Mouse (Mus musculus) midbrain, embryonic 15.5 days (tissue): Measurements from ENCODE around the gene Ube3b. TPM values are rescaled to one million over a fixed set of nuclear protein-coding genes. Genes with fewer than 3 reads are reported as not detected.

ENCODE experiments used
- ATAC-seq: fragments of 200-750 bp; cut with Nextera tagmentation; replicated peaks from 2 replicates; pipeline ENCODE4 v1.8.0; 2017; ENCODE audit warnings: moderate TSS enrichment
- H3K27ac ChIP-seq: fragments of 300-500 bp; sonication (generic); 2 replicates; pipeline ENCODE4 v1.5.1; 2015; ENCODE audit warnings: mild to moderate bottlenecking, inconsistent platforms
- H3K27me3 ChIP-seq: fragments of 300-500 bp; sonication (generic); replicated peaks from 2 replicates; pipeline ENCODE4 v1.6.1; 2015; ENCODE audit warnings: inconsistent platforms
- H3K36me3 ChIP-seq: fragments of 300-500 bp; sonication (generic); replicated peaks from 2 replicates; pipeline ENCODE4 v1.6.1; 2015; ENCODE audit warnings: inconsistent platforms
- H3K4me1 ChIP-seq: fragments of 300-500 bp; sonication (generic); 2 replicates; pipeline ENCODE4 v1.6.1; 2015; ENCODE audit warnings: inconsistent platforms
- H3K4me2 ChIP-seq: fragments of 300-500 bp; sonication (generic); 2 replicates; pipeline ENCODE4 v1.6.1; 2015; ENCODE audit warnings: inconsistent platforms, mild to moderate bottlenecking, moderate library complexity
- H3K4me3 ChIP-seq: fragments of 300-500 bp; sonication (generic); 2 replicates; pipeline ENCODE4 v1.5.1; 2015; ENCODE audit warnings: mild to moderate bottlenecking, inconsistent platforms
- H3K9ac ChIP-seq: fragments of 300-500 bp; sonication (generic); 2 replicates; pipeline ENCODE4 v1.6.1; 2015; ENCODE audit warnings: mild to moderate bottlenecking, inconsistent platforms
- H3K9me3 ChIP-seq: fragments of 300-500 bp; sonication (generic); 2 replicates; pipeline ENCODE4 v1.6.1; 2016; ENCODE audit warnings: inconsistent platforms
- WGBS: fragments of 180-500 bp; shearing (Covaris S2); methylation state at CpG from one replicate; pipeline ENCODE4 v1.1.7; 2015; ENCODE audit warnings: mixed read lengths; 5-methylcytosine and 5-hydroxymethylcytosine counted together
- microRNA-seq: library from miRNA; unstranded; fragments of <30 nt; microRNA quantifications from one replicate; pipeline ENCODE4, GENCODE M21; 2016
- polyA plus RNA-seq: library from polyadenylated mRNA; unstranded; fragments of >200 nt; fragmentation: Nextera tagmentation; extraction: Ambion mirVana; gene quantifications from 2 replicates; pipeline ENCODE4 v1.2.1, GENCODE M21; 2015

Gene Ube3b
- polyA plus RNA-seq, 1 experiment from 2014 or later: 41.3 TPM

DNA sequence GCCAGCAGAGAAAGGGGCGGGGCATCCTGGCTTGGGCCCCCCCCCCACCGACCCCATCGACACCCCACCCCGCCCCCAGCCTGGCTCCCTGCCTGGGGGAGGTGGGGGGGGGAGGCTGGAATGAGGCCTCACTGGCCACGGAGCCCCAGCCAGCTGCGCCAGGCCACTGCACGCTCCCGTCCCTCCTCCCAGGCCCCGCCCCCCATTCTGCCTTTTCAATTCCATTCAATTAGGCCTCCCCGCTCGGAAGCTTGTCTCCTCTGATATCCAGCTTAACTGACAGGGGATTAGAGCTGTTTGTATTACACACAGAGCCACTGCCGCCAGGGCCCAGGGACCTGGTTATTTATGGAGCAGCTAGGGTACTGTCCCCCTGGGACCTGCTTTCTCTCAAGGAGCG lies 87.0 kb downstream of the Ube3b start:
- Histone ChIP-seq H3K4me2 (peak overlapping the region; percentile 54), H3K4me1 (peaks cover 31% of the 10 kb centered on the region), H3K27ac (peak overlapping the region; percentile 84), H3K4me3 (peak overlapping the region; percentile 28), H3K36me3 (no peaks in the 10 kb centered on the region), H3K27me3 (0 out of 2 replicates have a peak, but pooled peaks cover 5% of the 10 kb centered on the region), H3K9me3 (no peaks in the 10 kb centered on the region), H3K9ac (peak overlapping the region; percentile 36; the same call in 1 of the 2 replicates)
- ATAC-seq: peak; percentile 80
- WGBS: under 1% methylated on average over 9 of the region's 13 CpGs

DNA sequence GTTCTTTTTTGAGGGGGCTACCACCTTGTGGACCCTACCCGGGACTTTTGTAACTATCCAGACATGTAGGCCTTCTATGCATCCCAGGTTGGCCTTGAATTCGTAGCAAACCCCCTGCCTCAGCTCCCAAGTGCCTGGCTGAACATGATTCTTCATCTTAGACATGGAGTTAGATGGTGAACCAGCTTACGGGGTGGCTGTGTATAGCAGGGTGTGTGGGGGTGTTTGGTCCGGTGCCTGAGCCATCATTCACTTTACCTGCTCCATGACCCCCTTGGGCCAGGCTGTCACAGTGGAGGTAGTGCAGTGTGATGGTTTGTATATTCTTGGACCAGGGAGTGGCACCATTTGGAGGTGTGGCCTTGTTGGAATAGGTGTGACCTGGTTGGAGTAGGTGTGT lies 87.6 kb downstream of the Ube3b start:
- Histone ChIP-seq H3K36me3 (no peaks in the 10 kb centered on the region), H3K27ac (peak overlapping the region; percentile 84), H3K9ac (0 out of 2 replicates have a peak overlapping the region, but pooled peaks have one; percentile 36), H3K4me1 (peaks cover 31% of the 10 kb centered on the region), H3K9me3 (no peaks in the 10 kb centered on the region), H3K27me3 (0 out of 2 replicates have a peak, but pooled peaks cover 2% of the 10 kb centered on the region), H3K4me2 (peak overlapping the region; percentile 54), H3K4me3 (no peak overlapping the region)
- WGBS: 34% methylated on average over 4 of the region's 4 CpGs
- peak; percentile 51; the same call in 1 of the 2 replicates for ATAC-seq

DNA sequence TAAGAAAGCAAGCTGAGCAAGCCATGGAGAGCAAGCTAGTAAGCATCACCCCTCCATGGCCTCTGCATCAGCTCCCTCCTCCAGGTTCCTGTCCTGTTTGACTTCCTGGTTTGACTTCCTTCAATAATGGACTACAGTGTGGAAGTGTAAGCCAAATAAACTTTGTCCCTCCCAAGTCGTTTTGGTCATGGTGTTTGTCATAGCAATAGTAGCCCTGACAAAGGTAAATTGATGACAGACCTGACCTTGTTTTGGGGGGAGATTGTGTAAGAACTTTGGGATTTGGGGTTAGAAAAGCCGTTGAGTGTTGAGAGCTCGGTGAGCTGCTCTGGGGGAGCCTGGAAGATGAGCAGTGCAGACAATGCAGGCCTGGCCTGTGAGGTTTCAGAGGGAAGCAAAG lies 90.0 kb downstream of the Ube3b start:
- no peak overlapping the region for H3K4me2 ChIP-seq
- H3K27me3 ChIP-seq: 0 out of 2 replicates have a peak, but pooled peaks cover 2% of the 10 kb centered on the region
- ATAC-seq: no peak
- no peaks in the 10 kb centered on the region for H3K36me3 ChIP-seq
- H3K4me3 ChIP-seq: no peak overlapping the region
- H3K4me1 ChIP-seq: peaks cover 43% of the 10 kb centered on the region
- no peak overlapping the region for H3K9ac ChIP-seq
- H3K9me3 ChIP-seq: no peaks in the 10 kb centered on the region
- no peak overlapping the region for H3K27ac ChIP-seq
- WGBS: 82% methylated on average over 3 of the region's 3 CpGs

Small RNAs within 50 kb of the gene (microRNA-seq; reads per million reads assigned to microRNA genes)
- gene Mir7027: not detected

Other genes starting within 250 kb of the Ube3b start
- 5.0 and 5.8 TPM in 2 replicates for gene Acacb, start 234.1 kb upstream of the Ube3b start, polyA plus RNA-seq
- gene Foxn4, start 106.8 kb upstream of the Ube3b start, polyA plus RNA-seq: 0.88 and 0.89 TPM in 2 replicates
- gene Myo1h, start 91.4 kb upstream of the Ube3b start, polyA plus RNA-seq: 0.69 and 1.1 TPM in 2 replicates
- 80.7 and 82.7 TPM in 2 replicates for gene Kctd10, start 99 bp upstream of the Ube3b start, polyA plus RNA-seq
- 31.6 and 32.8 TPM in 2 replicates for gene Mmab, start 63.5 kb downstream of the Ube3b start, polyA plus RNA-seq
- gene Mvk, start 63.7 kb downstream of the Ube3b start, polyA plus RNA-seq: 63.8 and 69.7 TPM in 2 replicates
- 7.1 and 8.1 TPM in 2 replicates for gene Fam222a, start 187.4 kb downstream of the Ube3b start, polyA plus RNA-seq